Mouse (Mus musculus): ENCODE measurements around the gene Susd2. TPM values are rescaled to one million over a fixed set of nuclear protein-coding genes. Genes with fewer than 3 reads are reported as not detected.

Gene Susd2
- total RNA-seq, 1 experiment from 2014 or later = not detected

- ATAC-seq (replicated peaks; ENCODE audit: insufficient number of reproducible peaks, low FRiP score, low TSS enrichment, poor library complexity, severe bottlenecking) = no peak
Observed at GRCm38 (mm10) chr10:75587781-75588180, 56.0 kb downstream of the Susd2 start.

Other genes with a start within 250 kb of the Susd2 start
- gene Upb1, start 242.9 kb downstream of the Susd2 start, total RNA-seq (2017) = 1.5 to 1.6 TPM (median 1.5 TPM) in 3 replicates
- gene Snrpd3, start 126.5 kb downstream of the Susd2 start, total RNA-seq (2017) = 46.3 to 64.6 TPM (median 59.6 TPM) in 3 replicates
- gene Gucd1, start 126.0 kb downstream of the Susd2 start, total RNA-seq (2017) = 49.4 to 66.8 TPM (median 54.5 TPM) in 3 replicates
- not detected in 3 replicates for gene Lrrc75b, start 83.7 kb downstream of the Susd2 start, total RNA-seq (2017)
- gene Ggt1, start 82.4 kb downstream of the Susd2 start, total RNA-seq (2017) = 0.53 to 2.2 TPM in 2 of 3 replicates, not detected in the other
- 0.75 to 2.8 TPM (median 1.8 TPM) in 3 replicates for gene Ggt5, start 54.7 kb downstream of the Susd2 start, total RNA-seq (2017)
- 29.4 to 38.1 TPM (median 35.0 TPM) in 3 replicates for gene Cabin1, start 120.3 kb upstream of the Susd2 start, total RNA-seq (2017)
- 13.5 to 18.8 TPM (median 16.8 TPM) in 3 replicates for gene Ddt, start 129.4 kb upstream of the Susd2 start, total RNA-seq (2017)
- gene Gm20441, start 136.9 kb upstream of the Susd2 start, total RNA-seq (2017) = not detected in 3 replicates
- gene Gstt3, start 137.4 kb upstream of the Susd2 start, total RNA-seq (2017) = 1.1 to 2.1 TPM (median 1.9 TPM) in 3 replicates
- 2.1 TPM in 1 of 3 replicates, not detected in the others for gene Gstt1, start 154.6 kb upstream of the Susd2 start, total RNA-seq (2017)
- gene Gstt4, start 178.5 kb upstream of the Susd2 start, total RNA-seq (2017) = 0.49 TPM in 1 of 3 replicates, not detected in the others
- 9.0 to 12.5 TPM (median 10.7 TPM) in 3 replicates for gene Gstt2, start 193.4 kb upstream of the Susd2 start, total RNA-seq (2017)
- 37.4 to 54.1 TPM (median 41.4 TPM) in 3 replicates for gene Mif, start 216.2 kb upstream of the Susd2 start, total RNA-seq (2017)
- 2.7 to 7.1 TPM (median 4.3 TPM) in 3 replicates for gene Derl3, start 249.4 kb upstream of the Susd2 start, total RNA-seq (2017)